Mouse (Mus musculus) heart, adult 9 months (tissue): Measurements from ENCODE around the gene Srf.

Source experiments
- DNase-seq, 2 experiments: peaks; one replicate each; pipeline ENCODE4 v3.0.0; 2022; ENCODE audit warnings: low spot score in 2 of 2

Gene Srf

DNA sequence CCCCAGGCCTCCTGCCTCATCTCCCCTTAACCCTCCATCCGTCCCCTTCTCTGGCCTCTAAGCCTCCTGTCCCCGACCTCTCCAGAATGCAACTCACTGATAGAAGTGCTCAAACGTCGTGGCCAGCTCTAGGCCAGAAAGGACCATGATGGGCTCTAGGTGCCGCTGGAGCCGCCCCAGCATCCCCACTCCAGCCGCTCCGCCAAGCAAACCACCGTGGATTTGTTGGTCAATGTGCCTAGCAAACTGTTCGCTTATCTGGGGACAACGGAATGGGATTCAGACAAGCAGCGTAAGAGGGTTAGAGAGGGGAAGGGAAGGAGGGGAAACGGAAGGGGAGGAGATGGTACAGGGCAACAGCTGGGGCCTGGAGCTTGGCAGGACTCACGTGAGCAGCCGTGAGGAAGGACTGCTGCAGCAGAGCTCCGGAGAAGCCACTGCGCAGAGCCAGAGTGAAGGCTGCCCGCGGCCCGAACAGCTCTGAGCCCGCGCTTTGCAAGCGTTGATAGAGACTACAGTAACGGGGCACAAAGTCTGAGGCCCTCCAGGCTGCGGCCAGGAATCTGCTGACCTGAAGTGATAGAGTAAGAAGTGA is 35.5 kb downstream of the Srf start:
- no peak for DNase-seq

DNA sequence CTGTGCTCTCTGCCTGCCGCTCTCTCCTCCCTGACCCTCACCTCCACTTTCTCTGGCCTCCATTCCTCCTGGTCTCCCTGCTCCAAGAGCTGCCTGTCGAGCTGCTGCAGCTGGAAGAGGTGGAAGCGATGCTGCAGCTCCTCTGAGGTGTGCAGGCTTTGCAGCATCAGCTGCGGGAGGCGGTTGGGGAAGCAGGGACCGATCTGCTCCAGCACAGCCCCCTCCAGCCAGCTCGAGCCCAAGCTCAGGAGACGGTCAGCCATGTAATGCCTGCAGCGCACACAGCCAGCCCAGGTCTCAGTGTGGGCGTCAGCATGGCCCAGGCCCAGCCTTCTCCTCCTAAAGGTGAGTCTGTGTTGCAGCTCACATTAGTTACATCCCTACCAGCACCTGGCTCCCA is 36.0 kb downstream of the Srf start:
- no peak for DNase-seq

DNA sequence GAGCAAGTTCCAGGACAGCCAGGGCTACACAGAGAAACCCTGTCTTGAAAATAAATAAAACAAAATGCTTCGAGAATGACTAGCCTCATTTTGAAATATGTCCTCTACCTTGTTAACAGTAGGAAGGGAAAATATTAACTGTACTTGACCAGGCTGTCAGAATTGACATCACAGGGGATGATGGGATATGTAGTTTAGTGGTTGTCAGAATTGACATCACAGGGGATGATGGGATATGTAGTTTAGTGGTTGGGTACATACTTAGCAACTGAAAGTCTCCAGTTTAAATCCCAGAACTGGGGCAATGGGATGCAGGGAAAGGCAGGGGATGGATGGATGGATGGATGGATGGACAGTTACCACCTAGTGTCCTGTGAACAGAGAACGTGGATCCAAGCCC is 42.6 kb downstream of the Srf start:
- no peak for DNase-seq

DNA sequence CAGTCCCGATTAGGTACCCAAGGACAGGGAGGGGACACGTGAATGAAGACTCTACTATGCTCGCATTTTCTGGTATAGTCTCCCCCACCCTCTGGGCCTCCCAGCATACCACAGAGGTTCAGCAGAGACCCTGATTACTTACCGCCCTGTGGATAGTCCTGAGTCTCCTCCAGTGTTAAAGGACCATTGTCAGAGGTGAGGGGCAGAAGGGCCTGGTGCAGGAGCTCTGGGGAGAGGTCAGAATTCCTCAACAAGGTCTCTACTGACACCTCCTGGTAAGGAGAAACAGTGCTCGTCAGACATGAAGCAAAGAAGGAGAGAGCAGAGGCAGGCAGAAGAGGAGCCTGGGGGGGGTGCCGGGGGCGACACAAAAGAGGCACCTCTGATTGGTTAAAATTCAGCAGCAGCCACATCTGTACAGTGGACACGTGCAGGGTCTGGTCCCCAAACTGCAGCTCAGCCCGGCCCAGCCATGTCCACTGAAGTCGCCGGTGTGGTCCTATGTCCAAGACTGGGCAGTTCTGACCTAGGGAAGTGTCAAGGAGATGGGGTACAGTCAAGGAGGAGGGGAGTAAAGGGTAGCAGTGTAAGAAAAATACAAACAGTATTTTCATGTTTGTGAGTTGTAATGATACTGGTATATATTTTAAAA is 44.8 kb downstream of the Srf start:
- DNase-seq, result no peak

DNA sequence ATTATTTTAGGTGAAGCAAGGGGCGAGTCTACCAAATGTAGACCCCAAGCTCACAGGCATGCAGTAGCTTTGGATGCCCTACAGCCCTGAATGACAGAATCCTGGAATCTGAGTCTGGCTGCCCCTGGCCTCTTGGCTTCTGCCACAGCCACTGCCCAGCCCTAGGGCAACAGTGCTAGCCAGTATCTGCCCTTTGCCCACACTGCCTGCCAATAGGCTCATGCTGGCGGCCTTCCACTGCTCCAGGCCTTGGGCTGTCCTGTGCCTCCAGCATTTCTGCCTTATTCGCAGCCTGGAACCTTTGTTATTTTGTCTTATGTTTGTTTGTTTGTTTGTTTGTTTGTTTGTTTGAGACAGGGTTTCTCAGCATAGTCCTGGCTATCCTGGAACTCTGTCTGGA is 50.4 kb downstream of the Srf start:
- DNase-seq, result no peak

GRCm38 (mm10) chr17:46503847-46504638 is 51.9 kb downstream of the Srf start:
- no peak for DNase-seq

- no peak for DNase-seq
Observed at GRCm38 (mm10) chr17:46502775-46503174, 53.2 kb downstream of the Srf start.
